Mouse (Mus musculus) forebrain, embryonic 16.5 days (tissue): ENCODE measurements around the gene Rhox12. TPM values are rescaled to one million over a fixed set of nuclear protein-coding genes. Genes with fewer than 3 reads are reported as not detected.

ENCODE experiments used
- polyA plus RNA-seq: library from polyadenylated mRNA; unstranded; fragments of >200 nt; fragmentation: Nextera tagmentation; extraction: Ambion mirVana; gene quantifications from 2 replicates; pipeline ENCODE4 v1.2.1, GENCODE M21; 2015

Gene Rhox12
- polyA plus RNA-seq, 1 experiment from 2014 or later: not detected

Other genes with a start within 250 kb of the Rhox12 start
- gene Rhox8, start 232.0 kb downstream of the Rhox12 start, polyA plus RNA-seq: not detected in 2 replicates
- not detected in 2 replicates for gene Rhox7b, start 213.7 kb downstream of the Rhox12 start, polyA plus RNA-seq
- not detected in 2 replicates for gene Rhox9, start 209.1 kb downstream of the Rhox12 start, polyA plus RNA-seq
- gene Btg1-ps1, start 92.1 kb downstream of the Rhox12 start, polyA plus RNA-seq: not detected in 2 replicates
- not detected in 2 replicates for gene Btg1-ps2, start 67.8 kb downstream of the Rhox12 start, polyA plus RNA-seq
- not detected in 2 replicates for gene Rhox10, start 44.4 kb downstream of the Rhox12 start, polyA plus RNA-seq
- not detected in 2 replicates for gene Rhox11, start 25.8 kb downstream of the Rhox12 start, polyA plus RNA-seq
- gene Rhox13, start 10.3 kb upstream of the Rhox12 start, polyA plus RNA-seq: not detected in 2 replicates
- 4.6 and 6.1 TPM in 2 replicates for gene Zbtb33, start 78.9 kb upstream of the Rhox12 start, polyA plus RNA-seq
- 10.9 and 16.3 TPM in 2 replicates for gene Tmem255a, start 141.5 kb upstream of the Rhox12 start, polyA plus RNA-seq
- gene Atp1b4, start 205.3 kb upstream of the Rhox12 start, polyA plus RNA-seq: 0.11 TPM in 1 of 2 replicates, not detected in the other